Mouse (Mus musculus): ENCODE measurements around the gene Plpp3. TPM values are rescaled to one million over a fixed set of nuclear protein-coding genes. Genes with fewer than 3 reads are reported as not detected.
A peak's percentile ranks its signal among the peaks of the same experiment; 100 is the strongest.

Gene Plpp3
- polyA plus RNA-seq, 1 experiment from 2014 or later: 46.0 TPM

GRCm38 (mm10) chr4:105195256-105195655 lies 38.1 kb downstream of the Plpp3 start:
- no peaks in the 10 kb centered on the region for H3K36me3 ChIP-seq (ENCODE audit: control insufficient read depth, insufficient read depth, low read length)
- no peak overlapping the region for H3K27ac ChIP-seq (ENCODE audit: low read length)
- no peak overlapping the region for H3K4me2 ChIP-seq (ENCODE audit: low read depth, low read length)
- no peak for ATAC-seq
- 67% methylated on average over 9 of the region's 9 CpGs for WGBS
- no peaks in the 10 kb centered on the region for H3K9me3 ChIP-seq (ENCODE audit: control insufficient read depth, low read length)
- H3K4me3 ChIP-seq (ENCODE audit: low read length): no peak overlapping the region
- H3K9ac ChIP-seq (ENCODE audit: low read depth, low read length): no peak overlapping the region
- peaks cover 34% of the 10 kb centered on the region for H3K4me1 ChIP-seq (ENCODE audit: control insufficient read depth, insufficient read depth, low read length)
- H3K27me3 ChIP-seq (replicated peaks; ENCODE audit: control insufficient read depth, insufficient read depth, low read length): no peaks in the 10 kb centered on the region

GRCm38 (mm10) chr4:105196099-105196498 lies 39.0 kb downstream of the Plpp3 start:
- no peak overlapping the region for H3K4me2 ChIP-seq (ENCODE audit: low read depth, low read length)
- no peaks in the 10 kb centered on the region for H3K36me3 ChIP-seq (ENCODE audit: control insufficient read depth, insufficient read depth, low read length)
- 49% methylated on average over 9 of the region's 9 CpGs for WGBS
- no peak overlapping the region for H3K4me3 ChIP-seq (ENCODE audit: low read length)
- no peak overlapping the region for H3K9ac ChIP-seq (ENCODE audit: low read depth, low read length)
- peak; percentile 37 for ATAC-seq
- H3K9me3 ChIP-seq (ENCODE audit: control insufficient read depth, low read length): no peaks in the 10 kb centered on the region
- H3K27me3 ChIP-seq (replicated peaks; ENCODE audit: control insufficient read depth, insufficient read depth, low read length): no peaks in the 10 kb centered on the region
- H3K4me1 ChIP-seq (ENCODE audit: control insufficient read depth, insufficient read depth, low read length): peaks cover 34% of the 10 kb centered on the region
- H3K27ac ChIP-seq (ENCODE audit: low read length): peak overlapping the region; percentile 43

GRCm38 (mm10) chr4:105196993-105197765 lies 40.0 kb downstream of the Plpp3 start:
- H3K36me3 ChIP-seq (ENCODE audit: control insufficient read depth, insufficient read depth, low read length): no peaks in the 10 kb centered on the region
- peak overlapping the region; percentile 35; the same call in 1 of the 2 replicates for H3K27ac ChIP-seq (ENCODE audit: low read length)
- ATAC-seq: peak; percentile 51
- no peak overlapping the region for H3K9ac ChIP-seq (ENCODE audit: low read depth, low read length)
- WGBS: 66% methylated on average over 9 of the region's 9 CpGs
- H3K9me3 ChIP-seq (ENCODE audit: control insufficient read depth, low read length): no peaks in the 10 kb centered on the region
- H3K4me3 ChIP-seq (ENCODE audit: low read length): no peak overlapping the region
- no peak overlapping the region for H3K4me2 ChIP-seq (ENCODE audit: low read depth, low read length)
- H3K27me3 ChIP-seq (replicated peaks; ENCODE audit: control insufficient read depth, insufficient read depth, low read length): no peaks in the 10 kb centered on the region
- H3K4me1 ChIP-seq (ENCODE audit: control insufficient read depth, insufficient read depth, low read length): peaks cover 26% of the 10 kb centered on the region

GRCm38 (mm10) chr4:105198696-105199095 lies 41.5 kb downstream of the Plpp3 start:
- no peak overlapping the region for H3K4me3 ChIP-seq (ENCODE audit: low read length)
- no peak overlapping the region for H3K9ac ChIP-seq (ENCODE audit: low read depth, low read length)
- H3K27ac ChIP-seq (ENCODE audit: low read length): no peak overlapping the region
- WGBS: 91% methylated on average over 5 of the region's 5 CpGs
- H3K4me2 ChIP-seq (ENCODE audit: low read depth, low read length): no peak overlapping the region
- H3K27me3 ChIP-seq (replicated peaks; ENCODE audit: control insufficient read depth, insufficient read depth, low read length): no peaks in the 10 kb centered on the region
- no peak for ATAC-seq
- no peaks in the 10 kb centered on the region for H3K36me3 ChIP-seq (ENCODE audit: control insufficient read depth, insufficient read depth, low read length)
- H3K4me1 ChIP-seq (ENCODE audit: control insufficient read depth, insufficient read depth, low read length): peaks cover 27% of the 10 kb centered on the region
- no peaks in the 10 kb centered on the region for H3K9me3 ChIP-seq (ENCODE audit: control insufficient read depth, low read length)

GRCm38 (mm10) chr4:105199345-105199744 lies 42.2 kb downstream of the Plpp3 start:
- Histone ChIP-seq H3K9me3 (ENCODE audit: control insufficient read depth, low read length) (no peaks in the 10 kb centered on the region), H3K4me3 (ENCODE audit: low read length) (no peak overlapping the region), H3K4me2 (ENCODE audit: low read depth, low read length) (no peak overlapping the region), H3K27me3 (replicated peaks; ENCODE audit: control insufficient read depth, insufficient read depth, low read length) (no peaks in the 10 kb centered on the region), H3K27ac (ENCODE audit: low read length) (no peak overlapping the region), H3K4me1 (ENCODE audit: control insufficient read depth, insufficient read depth, low read length) (peaks cover 33% of the 10 kb centered on the region), H3K9ac (ENCODE audit: low read depth, low read length) (no peak overlapping the region), H3K36me3 (ENCODE audit: control insufficient read depth, insufficient read depth, low read length) (no peaks in the 10 kb centered on the region)
- 84% methylated on average over 8 of the region's 8 CpGs for WGBS
- ATAC-seq: no peak

- H3K4me1 ChIP-seq (ENCODE audit: control insufficient read depth, insufficient read depth, low read length): peaks cover 43% of the 10 kb centered on the region
- H3K36me3 ChIP-seq (ENCODE audit: control insufficient read depth, insufficient read depth, low read length): no peaks in the 10 kb centered on the region
- H3K27ac ChIP-seq (ENCODE audit: low read length): no peak overlapping the region
- no peak overlapping the region for H3K4me2 ChIP-seq (ENCODE audit: low read depth, low read length)
- H3K9me3 ChIP-seq (ENCODE audit: control insufficient read depth, low read length): no peaks in the 10 kb centered on the region
- no peaks in the 10 kb centered on the region for H3K27me3 ChIP-seq (replicated peaks; ENCODE audit: control insufficient read depth, insufficient read depth, low read length)
- no peak overlapping the region for H3K9ac ChIP-seq (ENCODE audit: low read depth, low read length)
- peak; percentile 20; the same call in 1 of the 2 replicates for ATAC-seq
- H3K4me3 ChIP-seq (ENCODE audit: low read length): no peak overlapping the region
- whole genome bisulfite sequencing: 53% methylated on average over 14 of the region's 14 CpGs
Measured at GRCm38 (mm10) chr4:105200624-105201524, 43.7 kb downstream of the Plpp3 start.

- no peaks in the 10 kb centered on the region for H3K9me3 ChIP-seq (ENCODE audit: control insufficient read depth, low read length)
- H3K27me3 ChIP-seq (replicated peaks; ENCODE audit: control insufficient read depth, insufficient read depth, low read length): no peaks in the 10 kb centered on the region
- no peak overlapping the region for H3K4me2 ChIP-seq (ENCODE audit: low read depth, low read length)
- H3K27ac ChIP-seq (ENCODE audit: low read length): no peak overlapping the region
- peaks cover 55% of the 10 kb centered on the region for H3K4me1 ChIP-seq (ENCODE audit: control insufficient read depth, insufficient read depth, low read length)
- H3K4me3 ChIP-seq (ENCODE audit: low read length): no peak overlapping the region
- no peaks in the 10 kb centered on the region for H3K36me3 ChIP-seq (ENCODE audit: control insufficient read depth, insufficient read depth, low read length)
- WGBS: 82% methylated on average over 3 of the region's 3 CpGs
- ATAC-seq: no peak
- H3K9ac ChIP-seq (ENCODE audit: low read depth, low read length): no peak overlapping the region
Measured at GRCm38 (mm10) chr4:105202439-105202838, 45.3 kb downstream of the Plpp3 start.

GRCm38 (mm10) chr4:105203303-105203761 lies 46.2 kb downstream of the Plpp3 start:
- ATAC-seq: no peak
- 86% methylated on average over 2 of the region's 2 CpGs for WGBS
- Histone ChIP-seq H3K4me2 (ENCODE audit: low read depth, low read length) (no peak overlapping the region), H3K27ac (ENCODE audit: low read length) (no peak overlapping the region), H3K27me3 (replicated peaks; ENCODE audit: control insufficient read depth, insufficient read depth, low read length) (no peaks in the 10 kb centered on the region), H3K9ac (ENCODE audit: low read depth, low read length) (no peak overlapping the region), H3K4me3 (ENCODE audit: low read length) (no peak overlapping the region), H3K36me3 (ENCODE audit: control insufficient read depth, insufficient read depth, low read length) (no peaks in the 10 kb centered on the region), H3K4me1 (ENCODE audit: control insufficient read depth, insufficient read depth, low read length) (peaks cover 55% of the 10 kb centered on the region), H3K9me3 (ENCODE audit: control insufficient read depth, low read length) (no peaks in the 10 kb centered on the region)

GRCm38 (mm10) chr4:105204071-105204470 lies 46.9 kb downstream of the Plpp3 start:
- Histone ChIP-seq H3K27me3 (replicated peaks; ENCODE audit: control insufficient read depth, insufficient read depth, low read length) (no peaks in the 10 kb centered on the region), H3K36me3 (ENCODE audit: control insufficient read depth, insufficient read depth, low read length) (no peaks in the 10 kb centered on the region), H3K4me1 (ENCODE audit: control insufficient read depth, insufficient read depth, low read length) (peaks cover 55% of the 10 kb centered on the region), H3K4me2 (ENCODE audit: low read depth, low read length) (no peak overlapping the region; the same call in 1 of the 2 replicates), H3K9ac (ENCODE audit: low read depth, low read length) (no peak overlapping the region), H3K9me3 (ENCODE audit: control insufficient read depth, low read length) (no peaks in the 10 kb centered on the region), H3K4me3 (ENCODE audit: low read length) (no peak overlapping the region), H3K27ac (ENCODE audit: low read length) (peak overlapping the region; percentile 53)
- no peak for ATAC-seq
- WGBS: 23% methylated on average over 9 of the region's 9 CpGs
